Mouse (Mus musculus): ENCODE results near the gene Moxd1.
"Not testable (repeated sequence)": the region's sequence is repeated elsewhere in the genome, so short reads cannot be mapped to it uniquely, and the experiment has no call there.

Gene Moxd1

DNA sequence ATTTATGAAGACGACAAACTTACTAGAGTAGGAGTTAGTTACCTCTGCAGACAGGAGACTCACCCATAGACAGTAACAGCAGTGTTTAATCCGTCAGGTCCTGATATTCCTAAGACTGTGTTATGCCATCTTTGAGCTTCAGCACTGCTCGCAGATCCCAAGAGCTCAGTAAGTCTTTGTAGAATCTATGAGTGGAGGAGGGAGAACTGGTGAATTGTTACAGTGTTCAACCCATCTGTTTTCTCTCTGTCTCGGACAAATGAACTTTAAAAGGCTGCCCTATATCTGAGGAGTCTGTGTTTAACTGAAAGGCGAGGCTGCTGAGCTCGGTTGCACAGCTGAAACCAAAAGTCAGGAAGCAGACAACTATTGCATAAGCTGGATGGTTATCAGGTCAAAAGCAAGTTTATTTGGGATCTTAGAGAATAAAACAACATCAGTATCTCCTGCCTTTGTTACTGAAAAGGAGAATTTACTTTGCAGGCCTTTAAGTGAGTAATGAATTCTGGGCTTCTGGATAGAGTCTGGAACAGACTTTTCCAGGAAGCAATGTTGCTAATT is 47.8 kb downstream of the Moxd1 start:
- no peak for DNase-seq (ENCODE audit: low spot score)

DNA sequence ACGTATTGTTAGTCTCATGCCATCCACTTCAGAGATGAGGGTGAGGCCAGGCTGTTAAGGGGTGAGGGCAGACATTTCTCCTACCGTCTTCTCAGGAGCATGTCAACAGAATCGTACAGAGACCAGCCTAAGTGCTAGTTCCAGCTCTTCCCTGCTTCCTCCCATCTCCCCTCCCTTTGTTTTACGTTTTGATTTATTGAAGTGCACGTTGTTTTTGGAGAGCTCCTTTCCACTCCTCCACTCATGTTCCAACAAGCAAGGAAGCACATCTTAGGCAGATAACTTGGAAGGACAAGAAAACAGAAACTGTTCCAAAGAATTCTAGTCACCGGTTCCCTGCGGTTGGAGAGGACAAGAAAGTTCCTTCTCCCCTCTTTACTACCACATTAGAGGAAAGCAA is 52.9 kb downstream of the Moxd1 start:
- DNase-seq (ENCODE audit: low spot score), result no peak

DNA sequence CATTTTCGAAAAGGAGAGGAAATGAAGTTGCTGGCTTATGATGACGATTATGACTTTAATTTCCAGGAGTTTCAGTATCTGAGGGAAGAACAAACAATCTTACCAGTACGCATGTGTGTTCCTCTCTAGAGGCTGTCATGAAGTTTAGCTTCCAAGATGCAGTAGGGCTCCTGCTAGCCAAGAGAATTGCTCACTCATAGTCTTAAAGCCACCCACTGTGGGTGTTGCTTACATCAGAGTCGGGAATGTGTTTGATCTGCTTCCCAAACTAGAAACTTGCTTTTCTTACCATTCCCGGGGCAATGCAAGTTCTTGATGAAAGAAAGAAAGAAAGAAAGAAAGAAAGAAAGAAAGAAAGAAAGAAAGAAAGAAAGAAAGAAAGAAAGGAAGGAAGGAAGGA is 59.3 kb downstream of the Moxd1 start:
- no peak for DNase-seq (ENCODE audit: low spot score)

DNA sequence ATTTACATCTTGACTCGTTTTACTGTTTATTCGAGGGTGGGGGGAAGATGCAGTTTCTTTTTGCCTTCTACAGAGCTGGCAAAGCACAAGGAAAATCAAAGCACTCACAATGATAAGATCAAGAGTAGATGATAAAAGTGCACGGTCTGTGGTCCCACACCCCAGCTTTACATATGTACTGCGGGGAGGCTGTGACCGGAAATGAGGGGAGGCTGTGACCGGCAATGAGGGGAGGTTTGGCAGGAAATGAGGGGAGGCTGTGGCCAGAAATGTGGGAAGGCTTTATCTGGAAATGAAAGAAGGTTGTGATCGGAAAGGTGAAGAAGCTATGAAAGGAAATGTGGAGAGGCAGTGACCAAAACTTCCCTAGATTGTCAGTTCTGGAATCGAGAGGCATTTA is 68.3 kb downstream of the Moxd1 start:
- DNase-seq (ENCODE audit: low spot score), result no peak

DNA sequence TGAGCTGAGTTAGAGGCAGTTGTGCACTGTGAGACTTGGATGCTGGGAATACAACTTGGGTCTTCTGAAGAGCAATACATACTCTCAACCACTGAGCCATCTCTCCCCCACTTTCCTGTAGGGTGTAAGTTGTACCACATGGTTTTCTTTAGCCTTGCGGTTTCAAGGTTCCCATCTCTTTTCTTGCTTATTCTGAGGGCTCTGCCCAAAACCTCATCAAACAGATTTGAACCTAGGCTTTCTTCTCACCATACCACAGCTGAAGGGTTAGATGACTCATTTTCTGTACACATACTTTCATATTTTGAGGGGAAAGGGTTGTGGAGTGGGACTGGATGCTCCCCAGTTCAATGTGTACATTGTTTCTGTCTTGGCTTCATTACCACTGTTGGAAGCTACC is 69.4 kb downstream of the Moxd1 start:
- no peak for DNase-seq (ENCODE audit: low spot score)

DNA sequence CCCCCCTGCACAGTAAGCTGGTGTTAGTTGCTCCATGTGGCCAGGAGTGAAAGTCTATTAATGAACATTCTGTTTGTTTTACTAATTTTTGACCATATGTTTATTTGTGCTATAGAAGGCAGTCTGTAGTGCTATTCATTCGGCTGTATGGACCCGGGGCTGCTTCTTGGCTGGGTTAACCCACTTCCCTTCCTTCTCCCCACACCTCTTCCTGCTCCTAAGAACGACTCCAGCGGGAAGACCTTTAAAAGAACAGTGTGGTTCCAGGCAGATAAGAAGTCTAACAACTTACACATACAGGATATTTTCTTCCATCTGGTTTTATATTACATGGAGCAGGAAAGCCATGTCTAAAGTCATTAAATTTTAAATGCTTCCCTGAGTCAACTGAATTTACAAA is 73.3 kb downstream of the Moxd1 start:
- no peak for DNase-seq (ENCODE audit: low spot score)

DNA sequence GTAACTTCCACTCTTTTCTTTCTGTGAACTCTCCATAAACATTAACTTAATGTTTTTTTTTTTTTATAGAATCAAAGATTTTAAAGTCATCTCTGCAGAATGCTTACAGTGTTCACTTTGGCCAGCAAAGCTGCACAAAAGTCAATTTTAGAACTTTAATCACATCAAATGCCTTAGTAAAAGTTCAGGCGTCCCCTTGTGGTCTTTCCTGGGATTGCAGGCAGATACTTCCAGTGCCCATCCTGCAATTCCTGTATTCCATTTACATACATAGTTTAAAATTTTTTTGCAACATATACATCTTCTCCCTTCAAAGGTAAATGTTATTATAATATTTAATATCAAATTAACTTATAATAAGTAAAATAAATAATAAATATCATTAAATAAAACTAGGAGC is 74.5 kb downstream of the Moxd1 start:
- DNase-seq (ENCODE audit: low spot score), result peak; percentile 79

DNA sequence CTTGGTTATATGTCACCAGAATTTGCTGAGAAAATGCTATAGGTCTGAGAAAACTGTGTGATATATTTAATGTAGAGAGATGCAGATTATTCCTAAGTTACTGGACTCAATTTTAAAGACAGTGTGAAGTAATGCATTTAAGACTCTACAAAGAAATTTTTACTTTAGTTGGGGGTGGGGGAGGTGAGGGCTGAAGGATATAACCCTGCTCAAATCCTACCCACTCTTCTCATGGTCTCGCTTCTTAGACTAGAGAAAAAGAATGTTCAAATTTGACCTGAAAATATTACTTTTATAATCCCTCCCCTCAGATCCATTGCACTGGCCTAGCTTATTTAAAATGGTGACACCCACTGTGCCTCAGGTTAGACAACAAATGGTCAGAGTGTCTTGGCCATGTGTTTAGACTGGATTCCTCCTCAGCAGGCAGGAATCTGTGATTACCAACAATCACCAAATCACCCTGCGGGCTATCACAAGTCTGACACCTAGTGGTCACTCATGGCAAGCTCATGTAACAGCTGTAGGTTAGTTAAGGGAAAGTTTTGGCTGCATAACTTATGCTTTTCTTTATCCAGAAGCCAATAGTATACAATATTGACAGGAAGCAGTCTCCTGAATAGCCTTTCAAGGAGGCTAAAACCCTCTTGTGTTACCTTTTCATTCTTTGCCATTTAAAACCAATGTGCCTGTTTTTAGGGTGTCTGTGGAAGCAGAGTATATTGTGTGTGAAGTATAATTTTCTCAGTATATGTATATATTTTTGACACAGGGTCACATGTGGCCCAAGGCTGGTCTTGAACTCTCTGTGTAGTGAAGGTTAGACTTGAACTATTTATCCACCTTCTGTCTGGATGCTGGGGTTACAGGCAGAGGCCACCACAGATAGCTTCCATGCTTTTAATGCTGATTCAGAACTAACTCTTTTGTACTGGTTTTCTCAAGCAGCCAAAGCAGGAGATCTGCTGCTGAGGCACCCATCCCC is 75.2 kb downstream of the Moxd1 start:
- DNase-seq (ENCODE audit: low spot score), result peak; percentile 69

DNA sequence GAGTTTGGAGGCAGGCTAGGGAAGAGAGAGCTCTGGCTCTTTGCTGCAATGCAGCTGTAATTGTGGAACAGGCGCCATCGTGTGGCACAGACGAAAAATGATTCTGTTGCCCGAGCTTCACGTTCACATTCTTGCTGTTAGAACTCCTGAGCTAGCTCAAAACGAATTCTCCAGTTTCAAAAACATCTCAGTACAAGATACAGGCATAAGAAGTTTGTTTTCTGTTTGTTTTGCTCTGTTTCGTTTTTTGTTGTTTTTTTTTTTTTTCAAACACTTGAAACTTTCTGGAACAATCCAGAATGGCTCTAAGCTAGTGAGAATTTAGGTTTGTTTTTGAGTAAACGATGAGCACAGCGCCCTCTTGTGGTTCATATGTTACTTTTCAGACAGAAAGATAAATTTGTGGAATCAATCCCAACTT is 88.9 kb downstream of the Moxd1 start:
- peak; percentile 77 for DNase-seq (ENCODE audit: low spot score)

DNA sequence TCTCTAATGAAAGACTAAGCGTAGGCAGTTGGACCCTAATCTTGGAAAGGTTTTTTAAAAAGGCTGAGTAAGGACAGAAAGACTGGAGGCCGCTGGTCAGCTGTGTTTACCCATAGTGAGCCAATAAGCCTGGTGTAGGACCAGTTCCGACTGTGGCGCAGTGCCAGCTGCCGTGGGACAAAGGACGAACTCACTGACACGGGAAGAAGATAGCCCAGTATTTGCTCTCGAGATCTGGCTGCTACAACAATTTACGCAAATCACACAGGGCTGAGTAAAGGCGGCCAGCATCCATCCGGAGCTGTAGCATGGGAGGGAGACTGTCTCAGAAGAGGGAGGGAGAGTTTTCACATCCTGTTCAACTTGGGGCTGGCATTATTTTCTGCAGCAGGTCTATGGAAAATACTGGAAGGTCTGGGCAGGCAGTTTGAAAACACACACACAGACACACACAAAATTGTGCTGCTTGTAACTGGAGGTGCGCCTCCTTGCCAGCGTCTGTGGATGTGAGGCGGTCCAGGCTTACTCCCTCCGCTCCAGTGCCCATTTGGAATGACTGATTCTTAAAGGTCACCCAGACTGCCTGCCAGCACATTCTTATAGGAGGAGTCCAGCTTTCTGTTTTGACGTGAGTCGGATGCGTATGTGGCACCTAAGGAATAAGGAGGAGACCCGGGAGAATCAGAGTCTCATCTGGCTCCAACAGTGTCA is 94.0 kb downstream of the Moxd1 start:
- peak; percentile 73 for DNase-seq (ENCODE audit: low spot score)

DNA sequence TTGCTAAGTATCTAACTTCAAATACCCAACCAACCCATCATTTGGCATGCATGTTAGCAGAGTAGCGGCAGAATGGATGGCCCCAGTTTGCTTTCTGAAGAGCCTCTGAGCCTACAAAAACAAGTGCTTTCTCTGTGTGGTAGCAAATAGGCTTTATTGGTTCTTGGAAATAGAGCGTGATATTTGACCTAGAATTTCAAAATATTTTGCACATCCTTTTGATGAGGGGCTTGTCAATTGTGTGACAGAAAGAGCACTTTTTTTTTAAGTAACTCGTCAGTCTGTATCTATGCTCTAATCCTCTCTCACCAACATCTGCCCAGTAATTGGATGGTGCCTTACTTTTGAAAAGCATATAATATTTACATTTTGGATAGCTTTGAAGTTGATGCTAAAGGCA is 97.0 kb downstream of the Moxd1 start:
- DNase-seq (ENCODE audit: low spot score), result no peak

DNA sequence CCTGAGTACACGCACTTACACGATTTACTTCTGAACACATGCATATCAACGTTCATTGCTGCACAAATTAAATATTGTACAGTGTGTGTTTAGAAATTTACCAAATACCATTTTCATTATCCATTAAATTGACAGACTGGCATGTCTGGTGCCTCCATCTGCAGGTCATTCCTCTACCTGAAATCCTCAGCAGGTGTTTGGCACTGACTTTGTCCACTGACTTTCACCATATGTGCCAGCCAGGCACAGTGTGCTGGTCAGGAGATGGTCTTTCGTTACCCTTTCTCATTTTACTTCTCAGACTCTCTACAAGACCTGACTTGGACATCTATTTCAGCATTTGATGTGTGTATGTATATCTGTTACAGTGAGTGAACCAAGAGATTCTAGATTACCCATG is 99.7 kb downstream of the Moxd1 start:
- DNase-seq (ENCODE audit: low spot score), result no peak

DNA sequence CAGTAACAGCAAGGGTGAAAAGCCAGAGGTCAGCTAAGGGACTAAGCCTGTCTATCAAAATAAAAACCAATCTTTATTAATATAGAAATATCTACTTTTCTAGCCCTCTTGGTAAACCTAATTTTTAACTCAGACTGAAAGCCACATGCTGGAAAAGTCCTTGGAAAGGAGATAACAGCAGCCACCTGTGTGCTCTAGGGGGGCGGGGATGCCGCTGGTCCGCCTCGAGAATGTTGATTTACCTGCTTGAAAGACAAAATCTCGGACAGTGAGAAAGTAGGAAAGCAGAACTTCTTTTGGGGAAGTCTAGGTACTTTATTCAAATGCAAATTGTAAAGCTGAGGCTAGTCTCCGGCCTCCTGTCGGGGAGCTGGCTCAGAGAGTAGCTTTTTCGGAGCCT is 103.9 kb downstream of the Moxd1 start:
- DNase-seq (ENCODE audit: low spot score), result not testable (repeated sequence)

DNA sequence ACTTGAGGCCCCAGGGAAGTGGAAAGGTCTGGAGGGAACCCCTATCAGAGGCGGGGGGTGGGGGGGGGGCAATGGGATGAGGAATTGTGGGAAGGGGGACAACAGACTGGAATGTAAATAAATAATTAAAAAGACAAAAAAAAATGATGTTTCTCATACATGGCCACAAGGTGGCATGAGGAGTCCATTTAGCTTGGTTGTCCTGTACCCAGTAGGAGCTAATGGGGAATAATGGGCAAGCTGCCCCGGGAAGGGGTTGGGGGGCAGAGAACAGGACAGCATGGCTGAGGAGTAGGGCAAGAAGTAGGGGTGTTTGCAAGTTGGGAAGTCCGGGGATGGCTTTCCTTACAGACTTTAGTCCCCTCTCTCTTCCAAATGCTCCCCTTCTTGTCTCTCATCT is 109.5 kb downstream of the Moxd1 start:
- no peak for DNase-seq (ENCODE audit: low spot score)

DNA sequence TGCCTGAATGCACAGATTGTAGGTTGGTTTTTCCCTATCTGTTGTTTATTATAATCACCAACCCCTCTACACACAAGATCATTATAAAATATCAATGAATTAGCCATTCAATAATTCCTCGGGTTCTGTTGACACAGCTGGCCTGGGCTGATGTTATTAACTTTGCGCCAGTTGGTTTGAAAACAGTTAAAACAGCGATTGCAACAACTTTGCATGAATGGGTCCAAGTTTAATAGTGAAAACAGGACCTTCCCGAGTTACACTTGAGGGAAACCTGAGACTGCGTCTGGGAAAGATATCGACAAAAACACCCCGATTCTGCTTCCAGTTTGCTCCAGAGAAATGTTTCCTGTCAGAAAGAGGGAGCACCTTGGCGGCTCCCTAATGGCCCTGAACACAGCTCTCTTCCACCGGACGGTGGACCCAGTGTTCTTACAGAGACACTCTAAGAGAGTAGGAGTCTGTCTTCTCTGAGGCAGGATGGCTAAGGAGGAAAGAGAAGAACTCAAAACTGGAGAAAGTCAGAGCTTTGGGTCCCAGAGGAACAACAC is 116.4 kb downstream of the Moxd1 start:
- no peak for DNase-seq (ENCODE audit: low spot score)

DNA sequence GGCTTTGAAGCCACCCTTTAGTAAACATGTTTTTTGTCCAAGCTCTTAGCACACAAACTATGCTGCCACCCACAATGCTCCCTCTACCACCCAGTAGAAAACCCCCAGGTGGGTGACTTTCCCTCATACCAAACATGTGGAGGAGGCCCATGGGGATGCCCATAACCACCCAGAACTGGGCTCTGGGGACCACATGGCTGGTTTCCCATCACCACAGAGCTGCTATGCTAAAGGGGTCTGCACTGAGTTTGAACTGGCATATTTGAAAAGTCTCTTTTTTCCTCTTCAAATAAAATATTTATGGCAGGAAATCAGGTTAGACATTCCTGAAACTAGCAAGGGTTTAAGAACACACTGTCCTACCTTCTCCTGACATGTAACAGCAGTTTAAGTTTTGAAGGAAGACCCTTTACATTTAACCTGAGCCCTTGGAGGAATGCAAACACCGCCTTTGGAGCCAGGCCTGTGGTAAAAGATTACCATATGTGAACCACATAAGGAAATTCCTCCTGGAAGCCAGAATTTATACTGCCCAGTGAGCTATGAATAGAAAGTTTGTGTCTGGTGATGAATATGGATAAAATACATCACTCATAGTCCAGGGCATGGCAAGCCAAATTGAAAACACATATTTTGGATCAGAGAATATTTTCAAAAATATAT is 117.4 kb downstream of the Moxd1 start:
- no peak for DNase-seq (ENCODE audit: low spot score)

DNA sequence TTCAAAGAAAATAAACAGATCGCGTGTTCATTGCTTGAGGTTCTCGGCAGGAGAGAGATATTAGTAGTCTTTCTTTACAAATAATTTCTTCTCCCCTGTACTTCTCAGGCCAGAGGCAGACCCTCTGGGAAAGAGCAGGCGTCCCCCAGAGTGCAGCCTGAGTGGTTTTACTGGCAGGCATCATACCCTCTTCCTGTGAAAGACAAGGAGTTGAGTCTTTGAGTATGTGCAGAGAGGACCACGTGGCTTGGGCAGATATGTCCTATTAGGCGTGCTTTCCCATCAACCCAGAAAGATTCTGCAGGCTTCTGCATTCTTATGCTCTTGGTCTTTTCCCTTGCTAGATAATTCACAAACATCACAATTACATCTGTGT is 117.9 kb downstream of the Moxd1 start:
- DNase-seq (ENCODE audit: low spot score), result no peak

DNA sequence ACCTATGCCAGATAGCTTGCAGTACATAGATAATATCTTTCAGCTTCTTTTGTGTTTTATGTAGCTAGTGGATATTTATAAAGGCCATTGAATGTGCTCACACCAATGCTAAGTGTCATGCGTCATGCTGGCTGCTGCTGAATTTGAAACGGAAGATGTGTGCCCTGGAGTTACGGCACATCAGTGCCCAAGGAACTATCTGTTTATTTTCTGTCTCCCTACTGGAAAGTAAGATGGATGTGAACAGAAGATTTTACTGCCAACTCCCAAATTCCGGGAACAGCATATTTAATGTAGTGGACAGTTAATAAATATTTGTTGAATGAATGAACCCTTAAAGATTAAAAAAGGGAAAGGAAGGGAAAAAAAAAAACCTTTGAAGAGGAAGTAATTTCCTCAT is 119.8 kb downstream of the Moxd1 start:
- no peak for DNase-seq (ENCODE audit: low spot score)
